Mouse (Mus musculus) heart, adult 2 months (tissue): Measurements from ENCODE around the gene Eif2b4. TPM values are rescaled to one million over a fixed set of nuclear protein-coding genes. Genes with fewer than 3 reads are reported as not detected.
"Not testable (repeated sequence)": the region's sequence is repeated elsewhere in the genome, so short reads cannot be mapped to it uniquely, and the experiment has no call there.

Experiments used
- DNase-seq, 2 experiments: peaks; one replicate each; pipeline ENCODE4 v3.0.0; 2021
- H3K27ac ChIP-seq: fragments of 200-600 bp; 2 replicates; pipeline ENCODE4 v1.8.1; 2022
- H3K27me3 ChIP-seq: fragments of 200-500 bp; 2 replicates; pipeline ENCODE4 v1.6.1; 2012; ENCODE audit warnings: mild to moderate bottlenecking, low read length, inconsistent platforms, mixed read lengths; ENCODE audit not compliant: control insufficient read depth, insufficient read depth
- H3K36me3 ChIP-seq: fragments of 200-500 bp; 2 replicates; pipeline ENCODE4 v1.6.1; 2012; ENCODE audit warnings: low read length, inconsistent platforms; ENCODE audit not compliant: control insufficient read depth, insufficient read depth
- H3K4me1 ChIP-seq: fragments of 200-500 bp; 2 replicates; pipeline ENCODE4 v1.6.1; 2011; ENCODE audit warnings: low read length; ENCODE audit not compliant: control insufficient read depth, insufficient read depth
- H3K4me3 ChIP-seq: fragments of 200-600 bp; 2 replicates; pipeline ENCODE4 v1.8.1; 2022
- H3K79me2 ChIP-seq: fragments of 200-500 bp; replicated peaks from 2 replicates; pipeline ENCODE4 v1.6.1; 2012; ENCODE audit warnings: mild to moderate bottlenecking, inconsistent platforms, low read length, moderate library complexity, mixed read lengths; ENCODE audit not compliant: control insufficient read depth, insufficient read depth
- H3K9ac ChIP-seq: fragments of 200-500 bp; 2 replicates; pipeline ENCODE4 v1.6.1; 2012; ENCODE audit warnings: low read depth, mild to moderate bottlenecking, control low read depth, inconsistent platforms, low read length, mixed read lengths
- CTCF ChIP-seq: fragments of 200-600 bp; IDR thresholded peaks from 2 replicates; pipeline ENCODE4 v1.8.1; 2022; ENCODE audit warnings: antibody characterized with exemption, mild to moderate bottlenecking, moderate library complexity
- EP300 ChIP-seq: fragments of 200-500 bp; IDR thresholded peaks from 2 replicates; pipeline ENCODE4 v1.6.1; 2011; ENCODE audit warnings: low read depth, low read length, control low read depth; ENCODE audit not compliant: insufficient read depth
- POLR2A ChIP-seq: fragments of 200-500 bp; IDR thresholded peaks from 2 replicates; pipeline ENCODE4 v1.6.1; 2011; ENCODE audit warnings: mild to moderate bottlenecking, low read depth, low read length, control low read depth; ENCODE audit not compliant: insufficient read depth
- WGBS: fragments of 180-500 bp; shearing (Covaris S2); methylation state at CpG from one replicate; pipeline ENCODE4 v1.1.7; 2018; 5-methylcytosine and 5-hydroxymethylcytosine counted together
- intact Hi-C: fragments of 180-260 bp; cut with DNase I; formaldehyde crosslinking; loops from one replicate; pipeline ENCODE4 v1.15.1; 2025
- polyA plus RNA-seq: library from polyadenylated mRNA; depleted of rRNA; stranded (reverse); fragments of >200 nt; gene quantifications from 2 replicates; pipeline ENCODE4 v1.2.3, GENCODE M21; 2012
- total RNA-seq, 2 experiments: library from RNA; stranded (reverse); gene quantifications; 2 replicates each; pipeline ENCODE4 v1.2.3; 2021

The Eif2b4 gene
- total and polyA plus RNA-seq, 3 experiments: 48.0 to 61.3 (median 50.8) TPM

- peaks cover 5% of the 10 kb centered on the region for H3K79me2 ChIP-seq
- no peak overlapping the region for H3K4me3 ChIP-seq
- H3K4me1 ChIP-seq: peaks cover 6% of the 10 kb centered on the region
- H3K27ac ChIP-seq: no peak overlapping the region
- TF ChIP-seq CTCF: no peak
- TF ChIP-seq POLR2A: no peak
- no peak for TF ChIP-seq EP300
- H3K36me3 ChIP-seq: peaks cover 7% of the 10 kb centered on the region
- 44% methylated on average over 7 of the region's 7 CpGs for WGBS
- no peak for DNase-seq
- H3K27me3 ChIP-seq: no peaks in the 10 kb centered on the region
- H3K9ac ChIP-seq: no peak overlapping the region
- intact Hi-C loops: no loop called here
Measured at GRCm38 (mm10) chr5:31218294-31218693, 25.1 kb upstream of the Eif2b4 start.

DNA sequence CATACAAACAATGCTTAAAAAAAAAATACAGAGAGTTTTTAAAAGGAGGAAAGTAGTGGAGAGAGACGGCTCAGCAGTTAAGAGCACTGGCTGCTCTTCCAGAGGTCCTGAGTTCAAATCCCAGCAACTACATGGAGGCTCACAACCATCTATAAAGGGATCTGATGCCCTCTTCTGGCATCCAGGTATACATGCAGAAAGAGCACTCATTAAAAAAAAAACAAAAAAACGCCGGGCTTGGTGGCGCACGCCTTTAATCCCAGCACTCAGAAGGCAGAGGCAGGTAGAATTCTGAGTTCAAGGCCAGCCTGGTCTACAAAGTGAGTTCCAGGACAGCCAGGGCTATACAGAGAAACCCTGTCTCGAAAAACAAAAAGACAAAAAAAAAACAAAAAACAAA, 23.3 kb upstream of the Eif2b4 start:
- WGBS: 83% methylated on average over 6 of the region's 6 CpGs
- H3K79me2 ChIP-seq, H3K27me3 ChIP-seq, H3K36me3 ChIP-seq, DNase-seq, H3K4me3 ChIP-seq, H3K9ac ChIP-seq, intact Hi-C loops, H3K27ac ChIP-seq, H3K4me1 ChIP-seq: not testable (repeated sequence)

DNA sequence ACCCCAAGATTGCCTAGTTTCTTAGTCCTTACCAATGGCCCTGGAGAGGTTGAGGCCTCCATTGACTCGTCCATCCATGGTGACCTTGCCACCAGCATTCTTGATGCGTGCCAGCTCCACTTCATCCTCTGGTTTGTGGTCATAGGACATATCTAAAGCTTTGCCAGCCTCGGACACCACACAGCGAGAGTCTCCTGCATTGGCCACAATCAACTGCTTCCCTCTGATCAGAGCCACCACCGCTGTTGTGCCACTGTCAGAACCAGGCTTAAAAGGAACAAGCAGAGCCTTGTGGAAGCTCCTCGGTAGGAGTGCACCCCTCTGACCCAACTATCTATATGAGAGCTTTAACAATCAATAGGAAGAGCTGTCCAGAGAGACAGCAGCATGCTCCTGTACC, 11.2 kb upstream of the Eif2b4 start:
- Histone ChIP-seq H3K79me2 (no peaks in the 10 kb centered on the region; the same call in 1 of the 2 replicates), H3K4me1 (peaks cover 1% of the 10 kb centered on the region; the same call in 1 of the 2 replicates), H3K27ac (no peak overlapping the region), H3K4me3 (no peak overlapping the region), H3K36me3 (no peaks in the 10 kb centered on the region), H3K9ac (no peak overlapping the region), H3K27me3 (no peaks in the 10 kb centered on the region)
- TF ChIP-seq POLR2A (no peak), EP300 (no peak), CTCF (no peak)
- DNase-seq: no peak
- intact Hi-C loops: loop anchor here (10.0 kb wide), 1 partner anchor 250 kb away; the partner anchor contains the start of gene Zfp512
- WGBS: 90% methylated on average over 6 of the region's 6 CpGs

- Histone ChIP-seq H3K27ac (no peak overlapping the region), H3K9ac (no peak overlapping the region), H3K4me1 (peaks cover 1% of the 10 kb centered on the region; the same call in 1 of the 2 replicates), H3K36me3 (no peaks in the 10 kb centered on the region), H3K79me2 (no peaks in the 10 kb centered on the region; the same call in 1 of the 2 replicates), H3K27me3 (no peaks in the 10 kb centered on the region), H3K4me3 (no peak overlapping the region)
- intact Hi-C loops: loop anchor here (2.0 to 10.0 kb wide), 3 partner anchors 17 to 251 kb away; partner anchors contain the start of genes Gtf3c2, Ppm1g and Zfp512
- WGBS: 93% methylated on average over 2 of the region's 2 CpGs
- TF ChIP-seq CTCF (no peak), POLR2A (no peak), EP300 (no peak)
- DNase-seq: no peak
Measured at GRCm38 (mm10) chr5:31203866-31204265, 10.6 kb upstream of the Eif2b4 start.

- intact Hi-C loops: loop anchor here (2.0 to 10.0 kb wide), 3 partner anchors 18 to 252 kb away; partner anchors contain the start of genes Gtf3c2, Ppm1g and Zfp512
- H3K4me3 ChIP-seq: no peak overlapping the region; the same call in 1 of the 2 replicates
- H3K79me2 ChIP-seq: no peaks in the 10 kb centered on the region; the same call in 1 of the 2 replicates
- 92% methylated on average over 7 of the region's 7 CpGs for WGBS
- TF ChIP-seq POLR2A: no peak
- TF ChIP-seq CTCF: no peak
- TF ChIP-seq EP300: no peak
- no peak for DNase-seq
- no peak overlapping the region for H3K9ac ChIP-seq
- H3K4me1 ChIP-seq: peaks cover 1% of the 10 kb centered on the region; the same call in 1 of the 2 replicates
- peak overlapping the region; percentile 88; the same call in 1 of the 2 replicates for H3K27ac ChIP-seq
- no peaks in the 10 kb centered on the region for H3K36me3 ChIP-seq
- H3K27me3 ChIP-seq: no peaks in the 10 kb centered on the region
Measured at GRCm38 (mm10) chr5:31202933-31203332, 9.7 kb upstream of the Eif2b4 start.

GRCm38 (mm10) chr5:31201742-31202590, 8.7 kb upstream of the Eif2b4 start, which contains the start of gene Zfp513:
Gene Zfp513 (minus strand): TSS chr5:31202303.
- H3K36me3 ChIP-seq: no peaks in the 10 kb centered on the region
- H3K27me3 ChIP-seq: no peaks in the 10 kb centered on the region
- TF ChIP-seq CTCF (0 out of 2 replicates have a peak, but pooled peaks have one; percentile 7), EP300 (peak; percentile 95), POLR2A (peak; percentile 95)
- H3K27ac ChIP-seq: peak within 1 kb of the TSS; percentile 88
- no peaks in the 10 kb centered on the region; the same call in 1 of the 2 replicates for H3K79me2 ChIP-seq
- intact Hi-C loops: loop anchor here (2.0 to 10.0 kb wide), 3 partner anchors 19 to 253 kb away; partner anchors contain the start of genes Gtf3c2, Ppm1g and Zfp512
- H3K4me3 ChIP-seq: peak within 1 kb of the TSS; percentile 79
- peak within 1 kb of the TSS; percentile 73 for H3K9ac ChIP-seq
- H3K4me1 ChIP-seq: peaks cover 1% of the 10 kb centered on the region; the same call in 1 of the 2 replicates
- under 1% methylated on average over 53 of the region's 53 CpGs for WGBS
- peak; percentile 94 to 97 for DNase-seq
